Mouse (Mus musculus) liver, embryonic 15.5 days (tissue): ENCODE results near the gene Nradd. TPM values are rescaled to one million over a fixed set of nuclear protein-coding genes. Genes with fewer than 3 reads are reported as not detected.

ENCODE experiments used
- ATAC-seq: fragments of 200-750 bp; cut with Nextera tagmentation; 2 replicates; pipeline ENCODE4 v1.8.0; 2017; ENCODE audit warnings: moderate number of reproducible peaks, mild to moderate bottlenecking, moderate library complexity; ENCODE audit not compliant: insufficient read depth
- H3K27ac ChIP-seq: fragments of 300-500 bp; sonication (generic); replicated peaks from 2 replicates; pipeline ENCODE4 v1.5.1; 2015; ENCODE audit warnings: mild to moderate bottlenecking, inconsistent platforms
- H3K27me3 ChIP-seq: fragments of 300-500 bp; sonication (generic); 2 replicates; pipeline ENCODE4 v1.6.1; 2015; ENCODE audit warnings: mild to moderate bottlenecking, inconsistent platforms
- H3K36me3 ChIP-seq: fragments of 300-500 bp; sonication (generic); replicated peaks from 2 replicates; pipeline ENCODE4 v1.6.1; 2015; ENCODE audit warnings: moderate library complexity, mild to moderate bottlenecking, inconsistent platforms
- H3K4me1 ChIP-seq: fragments of 300-500 bp; sonication (generic); replicated peaks from 2 replicates; pipeline ENCODE4 v1.6.1; 2015; ENCODE audit warnings: inconsistent platforms
- H3K4me2 ChIP-seq: fragments of 300-500 bp; sonication (generic); 2 replicates; pipeline ENCODE4 v1.6.1; 2015; ENCODE audit warnings: moderate library complexity, mild to moderate bottlenecking, inconsistent platforms
- H3K4me3 ChIP-seq: fragments of 300-500 bp; sonication (generic); replicated peaks from 2 replicates; pipeline ENCODE4 v1.5.1; 2015; ENCODE audit warnings: mild to moderate bottlenecking, inconsistent platforms
- H3K9ac ChIP-seq: fragments of 300-500 bp; sonication (generic); 2 replicates; pipeline ENCODE4 v1.6.1; 2015; ENCODE audit warnings: moderate library complexity, mild to moderate bottlenecking, inconsistent platforms
- H3K9me3 ChIP-seq: fragments of 300-500 bp; sonication (generic); replicated peaks from 2 replicates; pipeline ENCODE4 v1.6.1; 2016; ENCODE audit warnings: inconsistent platforms
- WGBS: fragments of 180-500 bp; shearing (Covaris S2); methylation state at CpG from one replicate; pipeline ENCODE4 v1.1.7; 2015; ENCODE audit warnings: mixed read lengths; ENCODE audit not compliant: insufficient replicate concordance; 5-methylcytosine and 5-hydroxymethylcytosine counted together
- microRNA-seq: library from miRNA; unstranded; fragments of <30 nt; microRNA quantifications from one replicate; pipeline ENCODE4, GENCODE M21; 2016
- polyA plus RNA-seq: library from polyadenylated mRNA; unstranded; fragments of >200 nt; fragmentation: Nextera tagmentation; extraction: Ambion mirVana; gene quantifications from 2 replicates; pipeline ENCODE4 v1.2.1, GENCODE M21; 2015

The Nradd gene
- polyA plus RNA-seq, 1 experiment from 2014 or later, result 1.6 TPM

GRCm38 (mm10) chr9:110582161-110582560 is 42.1 kb downstream of the Nradd start:
- no peak overlapping the region for H3K27ac ChIP-seq
- H3K9ac ChIP-seq, result no peak overlapping the region
- H3K4me3 ChIP-seq, result no peak overlapping the region
- peaks cover 43% of the 10 kb centered on the region for H3K36me3 ChIP-seq
- no peak for ATAC-seq
- H3K27me3 ChIP-seq, result no peaks in the 10 kb centered on the region
- WGBS, result 84% methylated on average over 2 of the region's 2 CpGs
- no peaks in the 10 kb centered on the region for H3K9me3 ChIP-seq
- H3K4me1 ChIP-seq, result no peaks in the 10 kb centered on the region
- no peak overlapping the region for H3K4me2 ChIP-seq

Small RNAs within 50 kb of the gene (microRNA-seq; reads per million reads assigned to microRNA genes)
- not detected for gene Mir8107

Other genes starting within 250 kb of the Nradd start
- gene Ptpn23, start 216.2 kb downstream of the Nradd start, polyA plus RNA-seq, result 3.5 and 3.7 TPM in 2 replicates
- gene Ngp, start 204.7 kb downstream of the Nradd start, polyA plus RNA-seq, result 447 and 537 TPM in 2 replicates
- 2.5 TPM in 2 replicates for gene Klhl18, start 147.8 kb downstream of the Nradd start, polyA plus RNA-seq
- gene Kif9, start 147.5 kb downstream of the Nradd start, polyA plus RNA-seq, result 0.17 and 0.23 TPM in 2 replicates
- 9.2 and 10.5 TPM in 2 replicates for gene Setd2, start 91.9 kb downstream of the Nradd start, polyA plus RNA-seq
- gene Nbeal2, start 29.7 kb upstream of the Nradd start, polyA plus RNA-seq, result 1.8 and 2.4 TPM in 2 replicates
- 60.9 and 64.9 TPM in 2 replicates for gene Ccdc12, start 32.1 kb upstream of the Nradd start, polyA plus RNA-seq
- gene Myl3, start 117.4 kb upstream of the Nradd start, polyA plus RNA-seq, result 2.8 and 3.0 TPM in 2 replicates
- gene Pth1r, start 122.7 kb upstream of the Nradd start, polyA plus RNA-seq, result 3.0 and 3.6 TPM in 2 replicates
- gene Prss42, start 173.7 kb upstream of the Nradd start, polyA plus RNA-seq, result not detected in 2 replicates
- not detected in 2 replicates for gene Prss44, start 189.5 kb upstream of the Nradd start, polyA plus RNA-seq
- not detected in 2 replicates for gene Prss43, start 202.2 kb upstream of the Nradd start, polyA plus RNA-seq
- not detected in 2 replicates for gene Prss45, start 210.1 kb upstream of the Nradd start, polyA plus RNA-seq
- not detected in 2 replicates for gene Prss46, start 220.1 kb upstream of the Nradd start, polyA plus RNA-seq
- gene Prss50, start 233.5 kb upstream of the Nradd start, polyA plus RNA-seq, result 13.9 and 14.5 TPM in 2 replicates